Mouse (Mus musculus) embryo, embryonic 10 days (tissue): Measurements from ENCODE around the gene Acp5.

Source experiments
- DNase-seq: peaks from one replicate; pipeline ENCODE4 v3.0.0-alpha.2; 2015; ENCODE audit warnings: low spot score

Gene Acp5

GRCm38 (mm10) chr9:22098993-22099696, 36.4 kb downstream of the Acp5 start, which contains the start of gene Cnn1:
Cnn1 (plus strand) TSS chr9:22099216.
- DNase-seq: peak; percentile 13

GRCm38 (mm10) chr9:22095854-22096307, 39.6 kb downstream of the Acp5 start:
- peak; percentile 90 for DNase-seq

GRCm38 (mm10) chr9:22092746-22093145, 42.8 kb downstream of the Acp5 start:
- no peak for DNase-seq

- no peak for DNase-seq
These were observed 45.5 kb downstream of the Acp5 start for GRCm38 (mm10) chr9:22089986-22090385.

GRCm38 (mm10) chr9:22089281-22089680, 46.2 kb downstream of the Acp5 start:
- DNase-seq: no peak

GRCm38 (mm10) chr9:22087034-22087618, 48.4 kb downstream of the Acp5 start:
- no peak for DNase-seq

GRCm38 (mm10) chr9:22086012-22086411, 49.5 kb downstream of the Acp5 start:
- no peak for DNase-seq

GRCm38 (mm10) chr9:22085022-22085834, 50.3 kb downstream of the Acp5 start, which contains the start of gene Ecsit:
Ecsit (minus strand) TSS chr9:22085438.
- DNase-seq: peak; percentile 97

- no peak for DNase-seq
These were observed 50.9 kb downstream of the Acp5 start for GRCm38 (mm10) chr9:22084667-22085021.
